Mouse (Mus musculus): Measurements from ENCODE around the gene Ppif.

GRCm38 (mm10) chr14:25716528-25716927 lies 22.6 kb downstream of the Ppif start:
- TF ChIP-seq SIN3A (IDR thresholded peaks at IDR 0.05; ENCODE audit: low read length) (no peak), POLR2AphosphoS2 (IDR thresholded peaks at IDR 0.05; ENCODE audit: low read depth, low read length) (no peak), ZNF384 (IDR thresholded peaks at IDR 0.05; ENCODE audit: low read depth, low read length) (no peak), MAX (IDR thresholded peaks at IDR 0.05; ENCODE audit: low read length) (no peak), CTCF (conservative IDR thresholded peaks at IDR 0.05 in 1 of 2, IDR thresholded peaks at IDR 0.05 in 1 of 2; ENCODE audit: low read depth in 2 of 2, low read length in 2 of 2) (no peak), EP300 (IDR thresholded peaks at IDR 0.05; ENCODE audit: low read length) (no peak), TCF12 (IDR thresholded peaks at IDR 0.05; ENCODE audit: low read depth, low read length) (no peak), POLR2A (IDR thresholded peaks at IDR 0.05; ENCODE audit: low read depth, low read length) (no peak)
